Mouse (Mus musculus) neural tube, embryonic 10.5 days (tissue): ENCODE measurements around the gene Ssty2.
"Not testable (repeated sequence)": the region's sequence is repeated elsewhere in the genome, so short reads cannot be mapped to it uniquely, and the experiment has no call there.

ENCODE experiments used
- DNase-seq: peaks from one replicate; pipeline ENCODE4 v3.0.0-alpha.2; 2017; ENCODE audit warnings: low spot score; ENCODE audit errors: extremely low spot score

Ssty2 gene

GRCm38 (mm10) chrY:67047972-67048371 lies at the start of gene Ssty2:
Ssty2 (minus strand) TSS chrY:67048072.
- DNase-seq: not testable (repeated sequence)
